Mouse (Mus musculus) adrenal gland, postnatal 10 days (tissue): Measurements from ENCODE around the gene Itm2b. TPM values are rescaled to one million over a fixed set of nuclear protein-coding genes. Genes with fewer than 3 reads are reported as not detected.

Source experiments
- DNase-seq: peaks from one replicate; pipeline ENCODE4 v3.0.0; 2021; ENCODE audit warnings: mixed read lengths
- total RNA-seq, 2 experiments: library from RNA; stranded (reverse); gene quantifications; 2 replicates each; pipeline ENCODE4 v1.2.3; 2021

The Itm2b gene
- total RNA-seq, 2 experiments from 2014 or later = 788 to 894 TPM

DNA sequence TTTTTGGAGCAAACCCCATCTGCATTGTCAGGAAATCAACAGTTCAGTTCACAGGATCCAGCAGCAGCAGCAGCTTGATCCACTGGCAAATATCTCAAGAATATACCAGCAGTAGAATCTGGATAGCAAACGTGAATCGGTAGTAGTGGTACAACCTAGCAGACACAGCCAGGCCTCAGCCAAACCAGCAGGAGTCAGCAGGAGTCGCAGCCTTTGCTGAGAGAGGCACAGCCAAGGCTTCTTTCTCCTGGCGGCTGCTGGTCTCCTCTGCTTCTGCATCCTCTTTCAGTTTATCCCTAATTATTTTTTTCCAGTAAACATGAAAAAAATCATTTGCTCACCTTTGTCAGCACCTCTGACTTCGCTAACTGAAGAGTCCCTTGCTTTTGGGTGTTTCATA, 10.7 kb upstream of the Itm2b start:
- no peak for DNase-seq

- no peak for DNase-seq
These were observed 9.3 kb upstream of the Itm2b start for GRCm38 (mm10) chr14:73394263-73395006.

DNA sequence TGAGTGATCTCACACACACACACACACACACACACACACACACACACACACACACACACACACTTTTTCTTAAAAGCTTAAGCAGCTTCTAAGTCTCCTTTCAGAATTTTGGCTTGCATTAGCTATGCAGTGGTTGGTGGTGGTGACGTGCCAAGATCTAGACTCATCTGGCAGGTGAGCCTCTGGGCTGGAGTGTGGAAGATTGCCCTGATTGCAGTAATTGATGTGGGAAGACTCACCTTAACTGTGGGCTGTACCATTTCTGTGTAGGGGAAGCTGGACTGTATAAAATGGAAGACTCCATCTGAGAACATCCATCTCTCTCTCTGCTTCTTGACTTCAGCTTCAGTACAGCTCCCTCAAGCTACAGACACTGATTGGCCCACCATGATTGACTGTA, 6.4 kb upstream of the Itm2b start:
- no peak for DNase-seq

- no peak for DNase-seq
These were observed 5.1 kb upstream of the Itm2b start for GRCm38 (mm10) chr14:73390196-73390595.

GRCm38 (mm10) chr14:73389059-73389458, 4.0 kb upstream of the Itm2b start:
- DNase-seq = no peak

DNA sequence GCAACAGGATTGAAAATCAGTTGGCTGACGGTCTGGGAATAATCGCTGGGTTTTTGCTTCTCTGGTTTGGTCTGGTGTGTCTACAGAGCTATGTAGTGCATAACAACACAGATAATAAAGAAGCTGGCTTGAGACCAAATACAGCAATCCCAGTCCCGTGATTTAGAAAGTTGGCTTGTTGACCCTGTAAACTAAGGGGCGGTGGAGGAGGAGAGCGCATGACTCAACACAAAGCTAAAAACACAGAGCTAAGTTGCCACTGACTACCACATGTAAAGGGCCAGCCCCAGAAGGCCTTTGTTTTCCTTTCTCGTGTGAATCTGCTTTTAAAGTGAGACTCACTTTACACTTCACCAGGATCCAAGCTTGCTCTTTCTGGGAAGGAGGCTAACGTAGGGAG, 3.5 kb upstream of the Itm2b start:
- peak; percentile 53 for DNase-seq

DNA sequence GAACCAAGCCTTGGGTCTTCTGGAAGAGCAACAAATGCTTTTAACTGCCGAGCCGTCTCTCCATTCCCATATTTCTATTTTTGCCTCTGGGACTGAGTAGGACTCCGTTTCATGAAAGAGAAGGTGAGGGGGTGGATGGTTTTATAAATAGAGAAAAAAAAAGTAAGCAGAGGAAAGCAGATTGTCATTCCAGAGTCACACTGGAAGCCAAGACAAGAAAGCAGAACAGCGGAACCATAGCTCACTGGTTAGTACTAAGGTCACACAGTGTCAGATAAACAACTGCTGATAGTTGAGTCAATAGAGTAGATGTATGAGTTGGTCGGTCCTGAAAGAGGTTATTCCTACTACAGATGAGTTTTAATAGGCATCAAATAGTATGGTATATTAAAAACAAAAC, 1.4 kb upstream of the Itm2b start:
- DNase-seq = no peak

DNA sequence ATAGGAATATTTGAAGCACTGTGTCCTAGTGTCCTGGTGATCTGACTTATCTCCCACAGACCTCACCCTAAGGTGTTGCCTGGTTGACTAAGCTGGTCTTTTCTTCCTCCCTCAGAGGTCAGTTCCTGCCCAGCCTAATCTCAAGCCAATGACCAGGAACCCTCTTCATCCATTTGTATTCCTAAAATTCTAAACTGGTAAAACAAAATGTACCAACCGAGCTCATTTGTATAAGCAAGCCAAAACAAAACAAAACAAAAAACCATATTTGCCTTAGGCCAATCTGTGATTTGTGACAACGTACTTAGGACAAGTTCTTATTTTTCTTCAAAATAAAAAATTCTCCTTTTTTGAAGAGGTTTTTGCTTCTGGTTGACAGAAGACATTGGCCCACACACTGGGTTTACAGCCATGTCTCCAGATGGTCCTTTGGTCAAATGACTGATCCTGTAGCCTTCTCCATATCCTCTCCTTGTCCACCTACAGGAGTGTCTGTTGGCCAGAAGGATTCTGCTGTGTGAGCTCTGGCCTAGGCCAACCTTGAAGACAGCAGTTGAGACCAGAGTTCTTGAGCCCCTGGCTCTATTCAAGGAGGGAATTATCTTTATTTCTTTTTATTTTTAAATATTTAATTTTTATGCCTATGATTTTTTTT, 758 bp upstream of the Itm2b start:
- no peak for DNase-seq

- DNase-seq = no peak
These were observed 560 bp downstream of the Itm2b start for GRCm38 (mm10) chr14:73384546-73384912.

DNA sequence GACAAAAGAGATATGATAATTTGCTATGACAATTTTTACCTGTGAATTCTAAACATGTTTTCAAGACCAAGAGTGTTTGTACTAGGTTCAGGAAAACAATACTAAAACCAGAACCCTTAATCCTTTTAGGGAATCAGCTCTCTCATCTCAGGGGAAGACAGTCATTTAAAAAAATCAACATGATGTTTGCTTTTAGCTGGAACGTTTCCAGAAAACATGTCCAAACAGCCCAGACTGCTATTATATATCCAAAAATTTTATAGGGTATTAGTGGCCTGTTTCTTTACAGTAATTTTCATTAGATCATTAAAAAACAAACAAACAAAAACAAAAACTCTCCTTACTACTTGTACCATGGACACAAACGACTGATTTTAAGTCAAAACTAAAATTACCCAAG, 1.3 kb downstream of the Itm2b start:
- DNase-seq = no peak

DNA sequence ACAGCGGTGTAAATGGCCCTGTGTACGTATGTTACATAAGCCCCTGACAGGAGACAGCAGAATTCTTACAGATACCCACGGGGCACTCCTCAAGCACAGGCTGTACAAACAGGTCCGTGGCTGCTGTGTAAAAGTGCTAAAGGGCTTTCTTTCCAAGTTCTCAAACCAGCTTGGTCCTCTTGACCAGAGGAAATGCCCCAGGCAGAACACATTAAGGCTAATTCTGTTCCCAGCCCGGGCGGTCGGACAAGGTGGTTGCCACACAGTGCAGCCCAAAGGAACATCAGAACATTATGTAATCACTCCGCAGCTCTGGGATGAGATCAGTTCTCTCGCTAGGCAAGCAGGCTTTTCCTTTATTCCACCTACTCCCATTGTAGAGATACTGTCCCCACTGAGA, 2.4 kb downstream of the Itm2b start:
- DNase-seq = peak; percentile 71

- no peak for DNase-seq
These were observed 3.5 kb downstream of the Itm2b start for GRCm38 (mm10) chr14:73381559-73381958.

DNA sequence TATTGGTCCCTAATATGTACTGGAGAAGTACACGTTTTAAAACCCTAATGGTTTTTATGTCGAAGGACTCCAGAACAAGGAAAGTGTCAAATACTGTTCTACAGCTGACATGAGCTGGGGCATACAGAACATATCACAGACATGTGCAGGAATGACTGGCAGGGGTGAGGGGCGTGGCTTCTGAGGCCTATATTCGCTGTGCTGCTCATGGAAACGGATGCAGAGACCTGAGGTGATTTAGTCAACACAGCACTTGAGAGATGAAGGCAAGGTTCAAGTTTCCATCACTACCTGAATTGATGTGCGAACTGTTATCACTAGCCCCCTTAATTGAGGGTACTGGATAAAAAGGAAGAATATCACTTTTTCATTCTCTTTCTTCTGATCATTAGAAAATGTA, 7.3 kb downstream of the Itm2b start:
- no peak for DNase-seq

GRCm38 (mm10) chr14:73376920-73377319, 8.2 kb downstream of the Itm2b start:
- DNase-seq = no peak

DNA sequence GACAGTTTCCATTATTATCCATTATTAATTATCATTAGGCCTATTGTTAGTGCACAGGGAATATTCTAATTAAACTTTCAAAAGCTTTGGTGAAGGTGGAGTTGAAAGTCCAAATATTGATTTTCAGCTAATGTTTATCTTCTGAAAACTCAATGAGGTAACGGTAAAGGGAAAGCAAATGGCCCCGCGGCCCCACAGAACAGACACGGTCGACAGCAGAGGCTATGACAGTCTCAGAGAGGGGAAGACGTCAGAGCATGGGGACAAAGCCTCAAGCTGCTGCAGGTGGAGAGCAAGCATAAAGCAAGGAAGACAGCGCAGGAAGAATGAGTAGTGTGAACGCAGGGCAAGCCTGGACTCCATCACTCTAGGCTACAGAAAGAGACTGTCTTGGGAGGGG, 9.2 kb downstream of the Itm2b start:
- DNase-seq = no peak

- no peak for DNase-seq
These were observed 9.6 kb downstream of the Itm2b start for GRCm38 (mm10) chr14:73375445-73375844.

- peak; percentile 69 for DNase-seq
These were observed 10.7 kb downstream of the Itm2b start for GRCm38 (mm10) chr14:73374315-73374890.

DNA sequence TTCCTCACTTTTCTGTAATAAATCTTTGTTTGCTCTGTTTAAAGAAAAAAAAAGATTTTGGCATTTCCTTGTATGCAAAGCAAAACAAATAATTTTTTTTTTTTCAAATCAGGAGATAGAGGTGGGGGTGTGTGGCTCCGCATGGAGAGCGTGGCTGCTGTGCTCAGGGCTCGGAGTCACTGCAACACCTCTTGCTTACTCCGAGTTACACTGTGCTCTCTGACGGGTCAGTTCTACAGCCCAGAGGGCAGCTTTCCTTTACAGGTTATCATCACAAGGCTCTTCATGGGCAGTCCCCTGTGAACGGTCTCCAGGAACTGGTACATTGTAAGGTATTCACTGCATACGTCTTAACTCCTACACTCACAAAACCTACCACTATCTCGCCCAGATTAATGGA, 11.5 kb downstream of the Itm2b start:
- DNase-seq = no peak

DNA sequence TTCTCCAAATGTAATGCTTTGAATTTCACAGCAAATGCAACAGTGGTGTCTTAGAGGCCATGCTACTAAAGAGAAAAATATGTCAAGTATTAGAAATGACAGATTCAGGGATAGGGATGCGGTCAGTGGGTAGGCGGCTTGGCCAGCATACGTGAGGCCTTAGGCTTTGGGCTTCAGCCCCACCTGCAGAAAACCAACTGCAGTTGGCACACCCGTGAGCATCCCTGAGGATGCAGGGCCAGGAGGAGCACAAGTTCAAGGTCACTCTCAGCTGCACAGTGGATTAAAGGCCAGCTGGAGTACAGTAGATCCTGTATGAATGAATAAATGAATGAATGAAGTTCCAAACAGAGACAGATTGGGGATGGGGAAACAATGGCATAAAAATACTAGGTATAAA, 12.1 kb downstream of the Itm2b start:
- no peak for DNase-seq

- no peak for DNase-seq
These were observed 13.5 kb downstream of the Itm2b start for GRCm38 (mm10) chr14:73371577-73371976.

DNA sequence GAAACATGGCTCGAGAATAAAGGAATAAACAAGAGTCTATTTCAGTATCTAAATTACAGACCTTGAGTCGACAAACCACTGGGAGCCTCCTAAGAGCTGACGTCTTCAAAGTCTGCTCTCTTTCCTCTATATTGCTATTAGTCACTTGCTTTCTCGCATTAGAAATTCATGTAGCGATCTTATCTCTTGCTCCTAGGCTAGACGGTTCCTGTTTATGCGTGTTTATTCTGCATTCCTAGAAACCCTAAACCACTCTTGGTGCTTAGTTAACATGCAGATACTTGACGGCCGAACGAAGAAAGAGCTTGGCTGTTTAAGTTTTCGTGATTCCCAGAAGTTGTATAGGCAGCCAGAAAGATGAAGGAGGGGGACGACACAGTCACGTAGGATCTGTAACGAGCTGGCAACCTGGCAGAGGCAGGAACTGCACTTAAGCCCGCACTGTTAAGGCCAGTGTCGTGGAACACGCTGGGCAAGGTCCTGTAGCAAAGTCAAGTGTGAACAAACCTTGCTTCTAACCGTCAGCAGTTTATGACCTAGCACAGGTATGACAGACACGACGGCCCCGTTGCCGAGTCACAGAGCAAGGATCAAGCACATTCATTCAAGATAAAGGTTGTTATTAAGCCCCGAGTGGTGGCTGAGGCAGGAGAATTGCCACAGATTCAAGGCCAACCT, 14.3 kb downstream of the Itm2b start:
- DNase-seq = no peak

GRCm38 (mm10) chr14:73370078-73370670, 14.9 kb downstream of the Itm2b start:
- no peak for DNase-seq

DNA sequence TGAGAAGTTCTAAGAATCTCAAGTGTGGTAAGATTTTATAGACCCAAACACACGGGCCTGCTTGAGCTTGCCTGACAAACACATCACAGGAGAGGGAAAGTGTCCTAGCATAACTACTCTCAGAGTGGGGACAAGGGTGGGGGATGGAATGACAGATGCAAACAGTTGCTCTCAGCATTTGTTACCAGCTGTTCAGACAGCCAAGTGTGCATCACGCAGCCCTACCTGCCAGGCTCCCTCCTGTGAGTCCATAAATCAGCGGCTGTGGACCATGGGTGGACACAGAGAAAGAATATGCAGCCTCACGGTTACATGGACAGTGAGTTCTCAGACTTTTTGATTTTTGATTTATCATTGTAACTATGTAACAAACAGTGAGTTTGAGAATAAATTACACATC, 15.5 kb downstream of the Itm2b start:
- DNase-seq = no peak
